Mouse (Mus musculus) kidney, adult 8-10 months (tissue): ENCODE measurements at regions not wholly inside any gene's neighbourhood (a gene's known extent, or its start where the extent isn't known, plus 50 kb on each side); places are given as distances from the start of the nearest gene placed in this dataset.

Experiments
- DNase-seq, 2 experiments: peaks; one replicate each; pipeline ENCODE4 v3.0.0; 2022

DNA sequence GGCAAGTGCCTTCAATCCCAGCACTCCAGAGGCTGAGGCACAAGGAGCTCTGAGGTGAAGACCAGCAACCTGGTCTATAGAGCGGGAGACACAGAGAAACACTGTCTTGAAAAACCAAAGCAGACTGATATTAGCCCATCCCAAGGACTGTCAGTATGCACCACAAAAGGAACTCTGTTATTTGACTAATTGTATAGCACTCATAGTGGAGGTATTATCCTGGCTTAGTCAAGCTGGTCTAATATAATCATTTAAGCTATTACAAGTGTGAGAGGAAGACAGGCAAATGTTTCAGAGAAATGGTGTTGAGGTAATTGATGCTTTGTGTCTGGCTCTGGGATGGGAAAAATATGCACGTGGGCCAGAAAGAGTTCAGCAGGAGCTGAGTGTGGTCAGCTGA lies 121.3 kb upstream of the Vegfc start:
- DNase-seq: no peak

DNA sequence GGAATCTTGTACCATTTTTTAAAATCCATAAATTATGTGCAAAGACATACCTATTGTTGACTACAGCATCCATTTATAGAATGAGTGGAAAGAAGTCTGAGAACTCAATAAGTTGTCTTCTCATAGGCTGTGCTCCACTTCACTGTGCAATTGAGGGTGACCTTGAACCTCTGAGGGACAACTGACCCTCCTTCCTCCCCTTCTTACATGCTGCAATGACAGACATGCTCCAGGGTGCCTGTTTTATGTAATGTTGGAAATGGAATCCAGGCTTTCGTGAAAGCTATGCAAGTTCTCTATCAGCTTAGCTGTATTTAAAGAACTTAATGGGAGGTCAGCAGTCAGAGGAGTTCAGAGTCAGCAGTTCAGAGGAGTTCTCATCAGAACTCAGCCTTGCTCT lies 118.9 kb upstream of the Vegfc start:
- no peak for DNase-seq

DNA sequence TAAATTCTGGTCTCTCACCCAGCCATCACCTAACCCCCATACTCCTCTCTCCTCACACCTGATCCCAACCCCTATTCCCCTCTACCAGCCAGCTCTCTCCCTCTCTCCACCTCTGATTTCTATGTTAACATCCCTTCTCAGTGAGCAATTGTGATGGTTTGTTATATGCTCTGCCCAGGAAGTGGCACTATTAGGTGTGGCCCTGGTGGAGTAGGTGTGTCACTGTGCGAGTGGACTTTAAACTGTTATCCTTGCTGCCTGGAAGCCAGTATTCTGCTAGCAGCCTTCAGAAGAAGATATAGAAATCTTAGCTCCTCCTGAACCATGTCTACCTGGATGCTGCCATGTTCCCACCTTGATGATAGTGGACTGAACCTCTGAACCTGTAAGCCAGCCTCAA lies 114.4 kb upstream of the Vegfc start:
- DNase-seq: no peak

DNA sequence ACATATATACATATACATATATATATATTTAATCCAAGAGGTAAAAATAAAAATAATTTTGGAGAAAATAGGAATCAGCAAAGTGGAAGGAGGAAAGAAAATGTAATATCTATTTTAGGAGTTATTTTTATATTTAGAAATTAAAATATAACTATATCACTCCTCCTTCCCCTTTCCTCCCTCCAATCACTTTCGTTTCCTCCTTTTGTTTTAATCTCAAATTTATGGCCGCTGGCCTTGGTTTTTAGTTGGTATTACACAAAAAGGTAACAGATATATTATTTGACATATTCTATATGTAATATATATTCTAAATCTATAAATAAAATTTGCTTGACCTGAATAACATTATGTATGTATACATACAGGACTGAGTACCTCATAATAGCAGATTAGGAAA lies 93.1 kb upstream of the Vegfc start:
- DNase-seq: no peak

DNA sequence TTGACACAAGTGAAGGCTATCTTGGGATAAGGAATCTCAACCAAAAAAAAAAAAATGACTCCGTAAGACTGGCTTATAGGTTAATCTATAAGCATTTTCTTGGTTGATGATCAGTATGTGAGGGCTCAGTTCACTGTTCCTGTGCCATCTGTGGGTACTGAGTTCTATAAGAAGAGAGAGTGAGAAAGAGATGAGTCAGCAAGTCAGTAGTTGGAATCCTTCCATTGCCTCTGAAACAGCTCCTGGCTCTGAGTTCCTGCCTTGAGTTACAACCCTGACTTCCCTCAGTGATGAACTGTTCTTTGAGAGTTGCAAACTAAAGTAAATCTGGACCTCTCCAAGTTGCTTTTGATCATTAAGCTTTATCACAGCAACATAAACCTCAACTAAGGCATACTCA lies 91.7 kb upstream of the Vegfc start:
- DNase-seq: no peak

DNA sequence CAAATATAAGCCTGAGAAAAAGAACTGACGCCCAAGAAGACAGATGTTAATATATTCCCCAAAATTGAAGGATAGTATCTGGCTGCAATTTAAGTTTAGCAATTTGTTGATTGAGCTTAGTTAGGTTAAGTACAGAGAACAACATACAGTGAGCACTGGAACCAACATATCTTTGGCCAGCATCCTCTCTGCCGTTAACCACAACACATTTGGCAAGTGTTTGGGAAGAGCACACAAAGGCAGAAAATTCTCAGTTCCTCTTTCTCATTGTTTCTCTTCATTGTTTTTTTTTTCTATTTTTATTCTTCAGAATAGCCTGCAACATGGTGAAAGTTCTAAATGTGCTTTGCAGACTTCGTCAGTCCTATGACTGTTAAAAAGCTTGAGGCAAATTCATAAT lies 83.2 kb upstream of the Vegfc start:
- no peak for DNase-seq

DNA sequence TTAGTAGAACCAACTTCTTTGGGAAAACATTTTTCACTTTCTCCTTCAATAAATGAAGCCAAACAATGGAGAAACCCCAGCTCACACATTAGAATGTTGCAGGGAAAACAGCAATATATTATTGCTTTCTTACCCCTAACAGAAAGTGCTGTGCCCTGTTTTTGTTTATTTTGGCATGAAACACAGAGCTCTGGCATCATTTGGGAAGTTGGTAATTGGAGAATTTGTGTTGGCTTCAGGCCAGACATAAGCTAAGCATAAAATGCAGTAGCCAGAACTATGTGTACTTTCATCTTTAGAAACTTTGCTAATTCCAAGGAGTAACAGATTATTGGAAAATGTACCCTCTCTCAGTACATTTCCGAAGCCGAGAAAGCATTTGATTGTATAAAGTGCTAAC lies 79.9 kb upstream of the Vegfc start:
- peak in 1 of 2 experiments; percentile 2 for DNase-seq

DNA sequence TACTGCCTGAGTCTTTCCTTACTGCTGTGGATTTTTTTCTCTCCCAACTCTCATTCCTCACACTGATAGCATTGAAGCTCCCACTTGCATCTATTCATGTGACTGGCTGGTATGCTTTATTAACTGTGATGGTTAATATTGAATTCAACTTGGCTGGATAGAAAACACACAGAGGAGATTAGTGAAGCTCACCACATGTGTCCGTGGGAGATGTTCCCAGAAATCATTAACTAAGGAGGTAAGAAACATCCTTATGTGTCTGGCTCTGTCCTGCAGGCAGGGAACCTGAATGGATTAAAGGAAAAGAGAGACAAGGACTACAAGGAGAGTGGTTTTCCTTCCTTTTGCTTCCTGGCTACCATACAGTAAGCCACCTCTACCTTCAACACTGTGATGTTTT lies 74.5 kb upstream of the Vegfc start:
- DNase-seq: no peak

DNA sequence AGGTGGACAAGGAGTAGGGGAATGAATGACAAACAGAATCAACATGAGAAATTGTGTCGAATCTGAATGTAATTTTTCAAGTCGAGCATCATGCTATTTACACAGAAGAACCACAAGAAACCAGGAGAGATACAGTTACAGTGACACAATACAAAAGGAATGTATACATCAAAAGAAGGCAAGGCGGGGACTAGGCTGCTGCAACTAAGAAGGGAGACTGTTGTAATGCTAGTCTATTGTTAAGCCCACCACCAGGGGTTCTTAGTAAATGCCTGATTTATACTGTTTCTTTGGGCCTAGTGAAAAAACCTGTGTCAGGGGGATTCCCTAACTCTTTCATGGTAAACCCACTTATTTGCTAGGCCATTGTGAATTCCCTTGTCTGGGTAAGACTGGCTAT lies 63.3 kb upstream of the Vegfc start:
- DNase-seq: no peak

DNA sequence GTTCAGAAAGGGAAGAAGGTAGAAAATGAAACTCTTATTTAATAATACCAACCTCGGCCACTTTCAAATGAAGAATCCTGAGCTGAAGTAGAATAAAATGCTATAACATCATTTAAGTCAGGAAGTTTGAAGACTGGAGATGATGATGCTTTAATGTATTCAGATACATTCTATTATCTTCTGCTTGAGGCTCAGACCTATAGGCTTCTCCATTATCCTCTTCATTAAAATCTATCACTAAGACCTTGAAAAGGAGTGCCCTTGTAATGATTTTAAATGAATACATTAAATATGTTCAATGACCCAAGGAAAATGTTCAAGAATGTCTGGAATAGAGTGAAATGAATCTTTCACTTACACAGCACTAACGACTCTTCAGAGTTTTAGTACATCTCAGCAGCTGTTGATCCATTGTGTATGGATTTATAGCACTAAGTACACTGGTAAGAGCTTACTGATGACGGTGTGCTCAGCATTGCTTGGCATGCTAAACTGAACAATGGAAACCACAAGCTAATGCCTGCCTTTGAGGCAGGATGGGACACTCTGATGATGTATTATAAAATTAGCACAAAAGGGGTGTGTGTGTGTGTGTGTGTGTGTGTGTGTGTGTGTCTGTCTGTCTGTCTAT lies 58.8 kb upstream of the Vegfc start:
- DNase-seq: no peak
